Mouse (Mus musculus) C2C12 (cell line): Measurements from ENCODE around the gene Baiap3.
A peak's percentile ranks its signal among the peaks of the same experiment; 100 is the strongest.

ENCODE experiments used
- CTCF ChIP-seq: IDR thresholded peaks from one replicate; pipeline ENCODE4 v1.5.1; 2011; ENCODE audit not compliant: control insufficient read depth, insufficient read depth, insufficient read length
- FOSL1 ChIP-seq: IDR thresholded peaks from one replicate; pipeline ENCODE4 v1.8.0; 2011; ENCODE audit warnings: mild to moderate bottlenecking, low read length; ENCODE audit not compliant: poor library complexity, insufficient read depth, severe bottlenecking
- MYOD1 ChIP-seq: IDR thresholded peaks from one replicate; pipeline ENCODE4 v1.6.1; 2011; ENCODE audit warnings: low read depth; ENCODE audit not compliant: control insufficient read depth, insufficient read length
- MYOG ChIP-seq: IDR thresholded peaks from one replicate; pipeline ENCODE4 v1.6.1; 2011; ENCODE audit not compliant: control insufficient read depth, insufficient read length; ENCODE audit errors: extremely low read depth
- USF1 ChIP-seq: IDR thresholded peaks from one replicate; pipeline ENCODE4 v1.6.1; 2011; ENCODE audit warnings: low read depth, mild to moderate bottlenecking, control low read depth, moderate library complexity

- peak; percentile 89 for TF ChIP-seq CTCF
- no peak for TF ChIP-seq MYOG
- TF ChIP-seq MYOD1: no peak
- no peak for TF ChIP-seq USF1
- TF ChIP-seq FOSL1: no peak
Observed at GRCm38 (mm10) chr17:25288842-25289241, 32.7 kb upstream of the Baiap3 start.
